Mouse (Mus musculus): ENCODE measurements around the gene Esrrg. TPM values are rescaled to one million over a fixed set of nuclear protein-coding genes. Genes with fewer than 3 reads are reported as not detected.

Esrrg gene
- polyA plus RNA-seq, 1 experiment from 2014 or later: 8.1 TPM

DNA sequence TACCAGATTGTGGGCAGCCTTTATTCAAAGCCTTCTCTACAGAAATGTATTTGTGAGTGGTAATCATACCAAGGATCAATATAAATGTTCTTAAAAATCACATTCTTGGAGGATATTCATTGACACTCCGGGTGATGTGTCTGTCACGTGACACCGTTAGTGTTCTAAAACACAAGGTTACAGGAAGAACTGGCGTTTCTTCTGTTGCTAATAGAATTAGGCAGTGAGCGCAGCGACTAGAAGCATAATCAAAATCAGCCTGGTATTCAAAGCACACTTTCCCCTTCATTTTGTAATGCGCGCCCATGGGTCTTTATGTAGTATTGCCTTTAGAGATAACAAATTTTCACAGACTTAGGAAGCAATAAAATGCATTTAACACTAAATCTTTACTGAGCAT, 420.6 kb downstream of the Esrrg start:
- peaks cover 9% of the 10 kb centered on the region for H3K4me1 ChIP-seq
- H3K4me3 ChIP-seq: no peak overlapping the region
- no peak for ATAC-seq (ENCODE audit: low FRiP score, low read depth)
- no peak overlapping the region for H3K9ac ChIP-seq (replicated peaks)
- no peaks in the 10 kb centered on the region for H3K36me3 ChIP-seq
- H3K27ac ChIP-seq (replicated peaks): no peak overlapping the region
- 53% methylated on average over 8 of the region's 8 CpGs for whole genome bisulfite sequencing
- H3K9me3 ChIP-seq: no peaks in the 10 kb centered on the region
- H3K27me3 ChIP-seq: no peaks in the 10 kb centered on the region
- no peak overlapping the region for H3K4me2 ChIP-seq (replicated peaks)

- Histone ChIP-seq H3K27ac (replicated peaks) (no peak overlapping the region), H3K4me2 (replicated peaks) (no peak overlapping the region), H3K4me3 (no peak overlapping the region), H3K36me3 (no peaks in the 10 kb centered on the region), H3K9ac (replicated peaks) (no peak overlapping the region), H3K9me3 (no peaks in the 10 kb centered on the region), H3K4me1 (peaks cover 9% of the 10 kb centered on the region), H3K27me3 (no peaks in the 10 kb centered on the region)
- WGBS: 40% methylated on average over 10 of the region's 10 CpGs
- no peak for ATAC-seq (ENCODE audit: low FRiP score, low read depth)
These were observed 421.5 kb downstream of the Esrrg start for GRCm38 (mm10) chr1:188030116-188030515.

- no peaks in the 10 kb centered on the region for H3K9me3 ChIP-seq
- WGBS: 20% methylated on average over 4 of the region's 4 CpGs
- no peak for ATAC-seq (ENCODE audit: low FRiP score, low read depth)
These were observed 422.7 kb downstream of the Esrrg start for GRCm38 (mm10) chr1:188031276-188031675.

DNA sequence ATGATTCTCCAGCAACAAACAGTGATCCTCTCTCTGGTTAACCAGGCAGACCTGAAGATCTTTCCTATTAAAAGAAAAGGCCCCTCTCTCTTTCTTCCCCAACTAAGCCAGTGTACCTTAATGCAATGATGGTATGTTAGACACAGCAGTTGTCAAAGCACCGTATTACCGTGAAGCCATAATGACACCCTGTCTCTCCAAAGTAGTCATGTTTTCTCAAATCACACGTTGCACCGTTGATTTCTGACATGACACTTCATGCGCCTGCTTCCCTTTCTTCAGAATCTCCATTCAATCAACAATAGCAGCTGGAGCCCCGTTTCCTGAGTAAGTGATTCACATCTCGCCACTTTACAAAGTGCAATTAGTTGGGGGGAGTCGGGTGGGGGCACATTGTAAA, 427.4 kb downstream of the Esrrg start:
- WGBS: 64% methylated on average over 8 of the region's 8 CpGs

More at GRCm38 (mm10) chr1:188031276-188031675, 422.7 kb downstream of the Esrrg start:
- Histone ChIP-seq H3K27ac (replicated peaks) (no peak overlapping the region), H3K4me1 (peaks cover 9% of the 10 kb centered on the region), H3K9ac (replicated peaks) (no peak overlapping the region), H3K4me3 (no peak overlapping the region), H3K36me3 (no peaks in the 10 kb centered on the region), H3K4me2 (replicated peaks) (no peak overlapping the region), H3K27me3 (no peaks in the 10 kb centered on the region)

DNA sequence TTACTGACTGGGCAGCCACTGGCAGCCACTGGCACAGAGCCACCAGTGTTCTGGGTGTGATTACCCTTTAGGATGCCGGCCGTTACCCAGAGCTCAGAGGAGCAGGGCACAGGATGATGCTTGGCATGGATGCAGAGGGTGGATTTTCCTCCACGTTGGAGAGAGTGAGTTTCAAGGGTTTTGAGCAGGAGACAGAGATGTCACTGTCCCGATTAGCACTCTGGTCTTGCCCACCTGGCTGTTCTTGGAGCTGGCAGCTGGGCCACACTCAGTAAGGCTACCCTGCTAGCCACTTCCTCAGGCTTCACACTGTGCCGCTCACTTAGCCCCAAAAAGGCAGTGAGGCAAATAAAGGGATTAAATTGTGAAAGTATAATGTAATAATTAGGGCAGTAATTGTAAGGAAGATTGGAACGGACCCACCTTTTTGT, 438.1 kb downstream of the Esrrg start:
- 75% methylated on average over 6 of the region's 6 CpGs for WGBS
- Histone ChIP-seq H3K27me3 (no peaks in the 10 kb centered on the region), H3K4me1 (no peaks in the 10 kb centered on the region), H3K27ac (replicated peaks) (no peak overlapping the region), H3K36me3 (no peaks in the 10 kb centered on the region), H3K9ac (replicated peaks) (no peak overlapping the region), H3K9me3 (no peaks in the 10 kb centered on the region), H3K4me2 (replicated peaks) (no peak overlapping the region), H3K4me3 (no peak overlapping the region)
- ATAC-seq (ENCODE audit: low FRiP score, low read depth): no peak

More for the DNA sequence above, 427.4 kb downstream of the Esrrg start:
- no peak overlapping the region for H3K4me3 ChIP-seq
- H3K27me3 ChIP-seq: no peaks in the 10 kb centered on the region
- no peak overlapping the region for H3K27ac ChIP-seq (replicated peaks)
- no peaks in the 10 kb centered on the region for H3K9me3 ChIP-seq
- 0 out of 2 replicates have a peak, but pooled peaks cover 4% of the 10 kb centered on the region for H3K4me1 ChIP-seq
- H3K36me3 ChIP-seq: no peaks in the 10 kb centered on the region
- no peak overlapping the region for H3K4me2 ChIP-seq (replicated peaks)
- ATAC-seq (ENCODE audit: low FRiP score, low read depth): no peak
- H3K9ac ChIP-seq (replicated peaks): no peak overlapping the region

- no peaks in the 10 kb centered on the region for H3K4me1 ChIP-seq
- H3K36me3 ChIP-seq: no peaks in the 10 kb centered on the region
- no peak overlapping the region for H3K4me3 ChIP-seq
- no peak for ATAC-seq (ENCODE audit: low FRiP score, low read depth)
- WGBS: 85% methylated on average over 3 of the region's 3 CpGs
- no peaks in the 10 kb centered on the region for H3K9me3 ChIP-seq
- H3K9ac ChIP-seq (replicated peaks): no peak overlapping the region
- H3K27ac ChIP-seq (replicated peaks): no peak overlapping the region
- H3K27me3 ChIP-seq: no peaks in the 10 kb centered on the region
- H3K4me2 ChIP-seq (replicated peaks): no peak overlapping the region
These were observed 438.6 kb downstream of the Esrrg start for GRCm38 (mm10) chr1:188047148-188047547.

DNA sequence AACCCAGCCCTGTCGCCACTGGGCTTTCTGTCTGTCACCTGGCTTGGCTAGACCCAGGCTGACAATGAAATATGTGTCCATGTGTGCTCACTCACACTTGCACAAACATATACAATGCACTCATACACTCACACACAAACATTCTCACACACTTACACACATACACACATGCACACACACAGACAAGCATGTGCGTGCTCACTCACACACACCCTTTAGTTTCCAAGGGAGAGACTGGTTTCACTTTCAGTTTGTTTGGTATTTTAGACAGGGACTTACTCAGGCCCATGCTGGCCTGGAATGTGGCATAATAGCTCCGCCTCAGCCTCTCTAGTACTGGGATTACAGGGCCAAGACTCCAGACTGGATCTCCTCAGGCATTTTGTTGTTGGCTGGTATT, 447.3 kb downstream of the Esrrg start:
- no peaks in the 10 kb centered on the region for H3K4me1 ChIP-seq
- no peak overlapping the region for H3K27ac ChIP-seq (replicated peaks)
- no peaks in the 10 kb centered on the region for H3K36me3 ChIP-seq
- ATAC-seq (ENCODE audit: low FRiP score, low read depth): no peak
- no peaks in the 10 kb centered on the region for H3K27me3 ChIP-seq
- H3K4me2 ChIP-seq (replicated peaks): no peak overlapping the region
- no peaks in the 10 kb centered on the region for H3K9me3 ChIP-seq
- no peak overlapping the region for H3K4me3 ChIP-seq
- H3K9ac ChIP-seq (replicated peaks): no peak overlapping the region
- 71% methylated on average over 3 of the region's 3 CpGs for WGBS

DNA sequence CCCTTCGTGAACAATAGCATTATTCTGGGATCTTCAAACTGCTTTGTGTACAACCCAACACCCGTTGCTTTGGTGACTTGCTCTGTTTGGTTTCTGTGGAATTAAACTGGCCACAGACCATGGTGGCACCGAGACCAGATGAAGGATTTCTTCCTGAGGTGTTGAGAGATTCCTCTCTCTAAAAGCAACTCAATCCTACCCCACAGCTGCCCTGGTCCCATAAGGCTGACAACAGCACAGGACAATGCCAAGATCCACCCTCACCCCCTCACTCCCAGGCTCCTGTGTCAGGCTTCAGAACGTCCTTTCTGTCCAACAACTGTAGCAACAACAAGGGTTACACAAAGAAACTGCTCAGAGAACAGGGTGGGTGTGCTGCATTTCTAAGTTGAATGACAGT, 449.3 kb downstream of the Esrrg start:
- Histone ChIP-seq H3K4me3 (no peak overlapping the region), H3K4me1 (no peaks in the 10 kb centered on the region), H3K36me3 (no peaks in the 10 kb centered on the region), H3K9ac (replicated peaks) (no peak overlapping the region), H3K27ac (replicated peaks) (no peak overlapping the region), H3K4me2 (replicated peaks) (no peak overlapping the region), H3K27me3 (no peaks in the 10 kb centered on the region), H3K9me3 (no peaks in the 10 kb centered on the region)
- 56% methylated on average over 4 of the region's 4 CpGs for WGBS
- ATAC-seq (ENCODE audit: low FRiP score, low read depth): no peak

DNA sequence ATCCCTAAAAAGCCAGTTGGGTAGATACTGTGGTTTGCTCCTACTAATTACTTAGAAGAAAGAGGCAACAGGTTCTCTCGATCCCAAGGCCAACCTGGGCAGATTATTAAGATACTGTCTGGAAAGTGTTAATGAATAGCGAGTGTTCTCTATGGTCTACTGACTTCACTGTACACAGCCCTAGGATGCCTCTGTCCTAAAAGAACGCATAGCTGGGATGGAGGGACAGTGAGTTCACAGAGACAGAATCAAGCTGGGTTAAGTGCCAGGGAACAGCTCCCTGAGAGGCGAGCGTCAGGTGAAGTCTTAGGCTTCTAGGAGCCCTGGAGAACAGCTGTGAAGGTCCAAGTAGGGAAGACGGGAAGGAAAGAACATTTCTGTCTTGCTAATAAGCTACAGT, 450.4 kb downstream of the Esrrg start:
- no peaks in the 10 kb centered on the region for H3K4me1 ChIP-seq
- no peak for ATAC-seq (ENCODE audit: low FRiP score, low read depth)
- H3K9ac ChIP-seq (replicated peaks): no peak overlapping the region
- no peak overlapping the region for H3K27ac ChIP-seq (replicated peaks)
- no peak overlapping the region for H3K4me3 ChIP-seq
- no peaks in the 10 kb centered on the region for H3K27me3 ChIP-seq
- 87% methylated on average over 6 of the region's 6 CpGs for WGBS
- no peaks in the 10 kb centered on the region for H3K9me3 ChIP-seq
- no peak overlapping the region for H3K4me2 ChIP-seq (replicated peaks)
- no peaks in the 10 kb centered on the region for H3K36me3 ChIP-seq

DNA sequence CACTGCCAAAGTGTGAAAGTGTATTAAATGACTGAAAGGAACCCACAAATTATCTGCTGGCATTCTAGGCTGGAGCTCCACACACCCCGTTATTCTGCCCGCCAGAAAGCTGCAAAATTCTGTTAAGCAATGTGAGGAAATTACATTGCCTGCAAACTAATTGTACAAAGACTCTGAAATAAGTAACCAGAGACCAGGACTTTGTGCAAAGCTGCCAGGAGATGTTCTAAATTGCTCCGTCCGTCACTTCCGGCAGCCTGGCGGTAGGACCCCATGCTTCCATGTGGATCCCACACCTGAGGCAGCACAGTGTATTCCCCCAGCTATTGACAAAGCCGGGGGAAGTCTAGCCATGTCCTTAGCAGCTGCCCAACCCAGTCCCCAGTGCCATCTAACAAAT, 451.9 kb downstream of the Esrrg start:
- Histone ChIP-seq H3K4me2 (replicated peaks) (no peak overlapping the region), H3K9me3 (no peaks in the 10 kb centered on the region), H3K4me3 (no peak overlapping the region), H3K27ac (replicated peaks) (no peak overlapping the region), H3K9ac (replicated peaks) (no peak overlapping the region), H3K36me3 (no peaks in the 10 kb centered on the region), H3K27me3 (no peaks in the 10 kb centered on the region), H3K4me1 (no peaks in the 10 kb centered on the region)
- no peak for ATAC-seq (ENCODE audit: low FRiP score, low read depth)
- WGBS: 90% methylated on average over 7 of the region's 7 CpGs

- Histone ChIP-seq H3K9me3 (no peaks in the 10 kb centered on the region), H3K4me1 (no peaks in the 10 kb centered on the region), H3K27me3 (no peaks in the 10 kb centered on the region), H3K4me3 (no peak overlapping the region), H3K27ac (replicated peaks) (no peak overlapping the region), H3K9ac (replicated peaks) (no peak overlapping the region), H3K4me2 (replicated peaks) (no peak overlapping the region), H3K36me3 (no peaks in the 10 kb centered on the region)
- WGBS: 81% methylated on average over 9 of the region's 9 CpGs
- no peak for ATAC-seq (ENCODE audit: low FRiP score, low read depth)
These were observed 460.2 kb downstream of the Esrrg start for GRCm38 (mm10) chr1:188068833-188069232.

DNA sequence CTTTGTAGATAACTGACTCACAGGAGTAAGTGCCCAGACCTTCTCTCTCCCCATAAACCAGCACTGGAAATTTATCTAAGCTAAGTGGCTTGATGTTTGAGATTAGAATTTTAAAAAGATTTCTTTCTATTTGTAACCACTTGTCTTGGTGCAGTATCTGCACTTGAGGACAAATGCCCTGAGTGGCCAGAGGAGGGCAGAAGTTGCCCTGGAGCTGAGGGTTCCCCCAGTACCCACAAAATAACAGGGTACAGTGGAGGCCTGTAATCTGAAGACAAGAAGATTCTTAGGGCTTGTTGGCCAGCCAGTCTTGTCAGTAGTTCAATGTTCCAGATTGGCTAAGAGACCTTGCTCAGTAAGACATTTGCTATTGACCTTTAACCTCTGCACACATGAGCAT, 461.3 kb downstream of the Esrrg start:
- Histone ChIP-seq H3K4me3 (no peak overlapping the region), H3K36me3 (no peaks in the 10 kb centered on the region), H3K4me2 (replicated peaks) (no peak overlapping the region), H3K27me3 (no peaks in the 10 kb centered on the region), H3K9me3 (no peaks in the 10 kb centered on the region), H3K9ac (replicated peaks) (no peak overlapping the region), H3K27ac (replicated peaks) (no peak overlapping the region), H3K4me1 (no peaks in the 10 kb centered on the region)
- no peak for ATAC-seq (ENCODE audit: low FRiP score, low read depth)

- H3K27me3 ChIP-seq: no peaks in the 10 kb centered on the region
- H3K27ac ChIP-seq (replicated peaks): no peak overlapping the region
- H3K9me3 ChIP-seq: no peaks in the 10 kb centered on the region
- H3K36me3 ChIP-seq: no peaks in the 10 kb centered on the region
- no peak overlapping the region for H3K9ac ChIP-seq (replicated peaks)
- H3K4me1 ChIP-seq: peaks cover 15% of the 10 kb centered on the region
- ATAC-seq (ENCODE audit: low FRiP score, low read depth): no peak
- no peak overlapping the region for H3K4me3 ChIP-seq
- H3K4me2 ChIP-seq (replicated peaks): no peak overlapping the region
- 94% methylated on average over 11 of the region's 11 CpGs for WGBS
These were observed 469.1 kb downstream of the Esrrg start for GRCm38 (mm10) chr1:188077561-188078195.

All from midbrain, embryonic 12.5 days (tissue).